Mouse (Mus musculus) embryonic facial prominence, embryonic 13.5 days (tissue): ENCODE data around the gene Phpt1. TPM values are rescaled to one million over a fixed set of nuclear protein-coding genes. Genes with fewer than 3 reads are reported as not detected.

Source experiments
- ATAC-seq: fragments of 200-750 bp; cut with Nextera tagmentation; 2 replicates; pipeline ENCODE4 v1.8.0; 2017; ENCODE audit warnings: low read depth; ENCODE audit not compliant: insufficient number of reproducible peaks, insufficient read depth, low FRiP score, low TSS enrichment
- H3K27ac ChIP-seq: fragments of 300-500 bp; sonication (generic); 2 replicates; pipeline ENCODE4 v1.5.1; 2015; ENCODE audit warnings: moderate library complexity, mild to moderate bottlenecking, inconsistent platforms
- H3K27me3 ChIP-seq: fragments of 300-500 bp; sonication (generic); 2 replicates; pipeline ENCODE4 v1.6.1; 2015; ENCODE audit warnings: mild to moderate bottlenecking, inconsistent platforms
- H3K36me3 ChIP-seq: fragments of 300-500 bp; sonication (generic); 2 replicates; pipeline ENCODE4 v1.6.1; 2015; ENCODE audit warnings: mild to moderate bottlenecking, inconsistent platforms
- H3K4me1 ChIP-seq: fragments of 300-500 bp; sonication (generic); 2 replicates; pipeline ENCODE4 v1.6.1; 2015; ENCODE audit warnings: inconsistent platforms
- H3K4me2 ChIP-seq: fragments of 300-500 bp; sonication (generic); 2 replicates; pipeline ENCODE4 v1.6.1; 2015; ENCODE audit warnings: moderate library complexity, mild to moderate bottlenecking, inconsistent platforms
- H3K4me3 ChIP-seq: fragments of 300-500 bp; sonication (generic); 2 replicates; pipeline ENCODE4 v1.5.1; 2015; ENCODE audit warnings: mild to moderate bottlenecking, inconsistent platforms
- H3K9ac ChIP-seq: fragments of 300-500 bp; sonication (generic); 2 replicates; pipeline ENCODE4 v1.6.1; 2015; ENCODE audit warnings: mild to moderate bottlenecking, inconsistent platforms
- H3K9me3 ChIP-seq: fragments of 300-500 bp; sonication (generic); 2 replicates; pipeline ENCODE4 v1.6.1; 2016; ENCODE audit warnings: inconsistent platforms
- WGBS: fragments of 180-500 bp; shearing (Covaris S2); methylation state at CpG from one replicate; pipeline ENCODE4 v1.1.7; 2015; ENCODE audit warnings: mixed read lengths; 5-methylcytosine and 5-hydroxymethylcytosine counted together
- polyA plus RNA-seq: library from polyadenylated mRNA; unstranded; fragments of >200 nt; fragmentation: Nextera tagmentation; extraction: Ambion mirVana; gene quantifications from 2 replicates; pipeline ENCODE4 v1.2.1, GENCODE M21; 2015

Gene Phpt1
- polyA plus RNA-seq, 1 experiment from 2014 or later = 174 TPM

DNA sequence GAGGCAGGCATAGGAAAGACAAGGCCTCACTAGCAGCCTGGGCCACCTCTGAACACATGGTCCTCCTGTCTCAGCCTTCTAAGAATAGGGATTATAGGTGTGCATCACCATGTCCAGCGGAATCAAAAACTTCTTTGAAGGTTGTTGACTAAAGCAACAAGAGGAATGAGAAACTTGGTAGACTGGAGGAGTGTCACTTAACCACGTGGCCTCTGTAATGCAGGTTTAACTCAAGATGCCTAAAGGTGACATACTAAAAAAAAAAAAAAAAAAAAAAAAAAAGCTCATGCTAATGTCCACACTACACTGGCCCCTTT, 40.2 kb downstream of the Phpt1 start:
- no peak overlapping the region for H3K9ac ChIP-seq
- no peak for ATAC-seq
- no peak overlapping the region for H3K4me2 ChIP-seq
- no peaks in the 10 kb centered on the region for H3K27me3 ChIP-seq
- no peak overlapping the region for H3K4me3 ChIP-seq
- no peaks in the 10 kb centered on the region for H3K4me1 ChIP-seq
- H3K9me3 ChIP-seq = no peaks in the 10 kb centered on the region
- 89% methylated on average over 2 of the region's 2 CpGs for WGBS
- H3K27ac ChIP-seq = no peak overlapping the region
- peaks cover 81% of the 10 kb centered on the region for H3K36me3 ChIP-seq

DNA sequence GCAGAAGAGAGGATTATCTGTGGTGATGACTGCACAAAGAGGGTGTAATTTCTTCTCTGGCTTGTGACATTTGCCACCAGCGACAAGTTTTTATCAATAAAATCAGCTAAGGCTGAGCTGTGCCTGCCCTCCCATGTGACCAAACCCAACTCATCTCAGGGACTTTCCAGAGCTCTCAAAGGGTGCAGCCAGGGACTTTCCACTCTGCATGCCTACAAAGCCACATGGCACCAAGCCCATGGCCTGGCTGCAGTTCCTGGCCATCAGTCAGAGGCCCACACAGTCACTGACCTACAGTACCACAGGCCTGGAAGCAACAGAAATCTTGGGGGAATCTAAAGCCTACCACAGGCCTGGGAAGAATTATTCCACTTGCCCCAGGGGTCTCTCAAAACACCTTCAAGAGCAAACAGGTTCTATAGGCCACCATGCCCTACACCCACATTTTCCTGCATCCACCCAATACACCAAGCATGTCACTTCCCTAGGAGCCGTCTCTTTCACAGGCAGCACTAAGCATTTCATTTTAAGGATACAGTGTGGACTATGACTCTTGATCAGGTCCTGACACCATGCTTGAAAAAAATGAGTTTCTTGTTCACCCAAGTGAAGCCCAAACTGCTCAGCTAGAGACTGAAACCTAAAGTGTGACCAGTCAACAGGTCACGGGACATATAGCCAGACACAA, 40.7 kb downstream of the Phpt1 start:
- H3K9ac ChIP-seq = no peak overlapping the region
- no peak for ATAC-seq
- H3K9me3 ChIP-seq = no peaks in the 10 kb centered on the region
- no peaks in the 10 kb centered on the region for H3K27me3 ChIP-seq
- H3K36me3 ChIP-seq = peaks cover 86% of the 10 kb centered on the region
- H3K4me1 ChIP-seq = no peaks in the 10 kb centered on the region
- H3K4me3 ChIP-seq = no peak overlapping the region
- WGBS = 80% methylated on average over 3 of the region's 3 CpGs
- H3K27ac ChIP-seq = no peak overlapping the region
- no peak overlapping the region for H3K4me2 ChIP-seq

DNA sequence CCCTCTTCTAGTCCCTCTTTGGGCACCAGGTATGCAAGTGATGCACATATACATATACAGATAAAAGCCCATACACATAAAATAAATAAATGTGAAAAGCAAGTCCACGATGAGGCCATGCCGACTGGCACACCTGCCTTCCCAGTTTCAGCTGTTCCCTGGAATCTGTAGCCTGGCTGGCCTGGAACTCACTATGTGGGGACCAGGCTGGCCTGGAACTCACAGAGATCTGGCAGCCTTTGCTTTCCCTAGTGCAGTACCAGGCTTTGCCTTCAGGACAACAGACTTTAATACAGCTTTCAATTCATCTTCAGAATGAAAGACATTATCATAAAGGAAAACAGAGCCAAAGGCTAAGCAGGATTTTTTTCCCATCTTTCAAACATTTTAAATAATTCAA, 41.3 kb downstream of the Phpt1 start:
- Histone ChIP-seq H3K27me3 (no peaks in the 10 kb centered on the region), H3K4me1 (no peaks in the 10 kb centered on the region), H3K9me3 (no peaks in the 10 kb centered on the region), H3K9ac (no peak overlapping the region), H3K4me2 (no peak overlapping the region), H3K4me3 (no peak overlapping the region), H3K27ac (no peak overlapping the region), H3K36me3 (peaks cover 91% of the 10 kb centered on the region)
- 87% methylated on average over 2 of the region's 2 CpGs for WGBS
- no peak for ATAC-seq

DNA sequence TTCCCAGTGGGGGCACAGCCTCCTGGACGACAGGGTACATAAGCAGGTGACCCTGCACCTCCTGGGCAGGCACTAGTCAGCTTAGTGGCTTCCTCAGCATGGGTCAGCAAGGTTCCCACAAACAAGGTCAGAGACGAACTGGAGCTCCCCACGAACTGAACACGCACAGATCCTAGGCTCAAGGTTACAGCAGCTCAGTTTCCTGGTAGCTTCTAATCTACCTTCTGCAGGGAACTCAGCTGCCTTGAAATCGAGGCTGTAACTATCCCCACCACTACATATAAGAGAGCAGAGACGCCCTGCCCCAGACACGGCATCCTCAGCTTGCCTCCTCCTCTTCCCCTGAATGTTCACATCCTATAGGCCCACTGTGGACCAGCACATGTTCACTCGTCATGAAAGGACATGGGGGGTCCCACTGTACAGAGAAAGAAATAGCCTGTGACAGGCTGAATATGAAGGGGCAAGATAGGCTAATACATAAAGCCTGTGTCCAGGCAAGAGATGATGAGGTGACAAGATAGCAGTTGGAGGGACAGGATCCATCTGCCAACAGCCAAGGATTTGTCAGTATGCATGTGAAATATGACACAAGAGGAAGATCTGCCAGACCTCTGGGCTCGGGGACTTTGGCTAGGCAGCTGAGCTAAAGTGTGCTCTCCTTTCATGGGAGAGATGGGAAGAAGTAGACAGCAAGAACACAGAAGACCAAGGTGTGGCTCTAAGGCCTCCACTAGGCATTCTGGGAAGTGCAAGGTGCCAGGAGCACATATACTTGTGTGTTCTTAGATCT, 48.3 kb downstream of the Phpt1 start:
- Histone ChIP-seq H3K9ac (no peak overlapping the region), H3K36me3 (peaks cover 97% of the 10 kb centered on the region), H3K27me3 (no peaks in the 10 kb centered on the region), H3K4me3 (no peak overlapping the region), H3K4me2 (no peak overlapping the region), H3K4me1 (no peaks in the 10 kb centered on the region), H3K27ac (no peak overlapping the region), H3K9me3 (no peaks in the 10 kb centered on the region)
- 92% methylated on average over 9 of the region's 9 CpGs for WGBS
- no peak for ATAC-seq

Other genes starting within 250 kb of the Phpt1 start
- 61.1 and 79.4 TPM in 2 replicates for gene Man1b1, start 242.9 kb downstream of the Phpt1 start, polyA plus RNA-seq
- gene Dpp7, start 218.9 kb downstream of the Phpt1 start, polyA plus RNA-seq = 23.0 and 25.5 TPM in 2 replicates
- gene Uap1l1, start 209.5 kb downstream of the Phpt1 start, polyA plus RNA-seq = 9.9 and 14.9 TPM in 2 replicates
- gene Sapcd2, start 202.9 kb downstream of the Phpt1 start, polyA plus RNA-seq = 38.9 and 47.9 TPM in 2 replicates
- 0.87 and 1.1 TPM in 2 replicates for gene Entpd2, start 179.3 kb downstream of the Phpt1 start, polyA plus RNA-seq
- 42.5 and 48.9 TPM in 2 replicates for gene Npdc1, start 175.9 kb downstream of the Phpt1 start, polyA plus RNA-seq
- 0.12 and 0.17 TPM in 2 replicates for gene Fut7, start 152.0 kb downstream of the Phpt1 start, polyA plus RNA-seq
- 2.9 and 4.0 TPM in 2 replicates for gene Abca2, start 146.5 kb downstream of the Phpt1 start, polyA plus RNA-seq
- gene Clic3, start 118.4 kb downstream of the Phpt1 start, polyA plus RNA-seq = 5.0 and 7.2 TPM in 2 replicates
- 29.4 and 35.9 TPM in 2 replicates for gene Paxx, start 114.1 kb downstream of the Phpt1 start, polyA plus RNA-seq
- gene Ptgds, start 105.2 kb downstream of the Phpt1 start, polyA plus RNA-seq = 1.3 and 2.8 TPM in 2 replicates
- not detected in 2 replicates for gene Lcn12, start 81.3 kb downstream of the Phpt1 start, polyA plus RNA-seq
- 75.1 and 81.1 TPM in 2 replicates for gene Fbxw5, start 74.5 kb downstream of the Phpt1 start, polyA plus RNA-seq
- 5.8 and 6.2 TPM in 2 replicates for gene C8g, start 73.5 kb downstream of the Phpt1 start, polyA plus RNA-seq
- gene Traf2, start 28.3 kb downstream of the Phpt1 start, polyA plus RNA-seq = 31.4 and 35.4 TPM in 2 replicates
- gene Edf1, start 17.4 kb downstream of the Phpt1 start, polyA plus RNA-seq = 335 and 341 TPM in 2 replicates
- gene Mamdc4, start 379 bp downstream of the Phpt1 start, polyA plus RNA-seq = 4.3 and 7.2 TPM in 2 replicates
- gene Ajm1, start 6.5 kb upstream of the Phpt1 start, polyA plus RNA-seq = 0.39 and 0.62 TPM in 2 replicates
- gene Rabl6, start 33.3 kb upstream of the Phpt1 start, polyA plus RNA-seq = 80.3 and 81.9 TPM in 2 replicates
- gene Ccdc183, start 42.5 kb upstream of the Phpt1 start, polyA plus RNA-seq = 0.31 and 0.34 TPM in 2 replicates
- 23.5 and 24.8 TPM in 2 replicates for gene Tmem141, start 46.8 kb upstream of the Phpt1 start, polyA plus RNA-seq
- 0.59 and 2.1 TPM in 2 replicates for gene Fcna, start 52.8 kb upstream of the Phpt1 start, polyA plus RNA-seq
- gene Lcn8, start 77.9 kb upstream of the Phpt1 start, polyA plus RNA-seq = not detected in 2 replicates
- not detected in 2 replicates for gene Lcn5, start 82.7 kb upstream of the Phpt1 start, polyA plus RNA-seq
- gene Lcn6, start 101.6 kb upstream of the Phpt1 start, polyA plus RNA-seq = not detected in 2 replicates
- not detected in 2 replicates for gene Lcn10, start 107.5 kb upstream of the Phpt1 start, polyA plus RNA-seq
- gene Obp2a, start 124.8 kb upstream of the Phpt1 start, polyA plus RNA-seq = not detected in 2 replicates
- gene Bmyc, start 131.5 kb upstream of the Phpt1 start, polyA plus RNA-seq = 95.4 and 103 TPM in 2 replicates
- gene Obp2b, start 161.8 kb upstream of the Phpt1 start, polyA plus RNA-seq = not detected in 2 replicates
- not detected in 2 replicates for gene Lcn3, start 190.3 kb upstream of the Phpt1 start, polyA plus RNA-seq
- gene Lcn11, start 201.8 kb upstream of the Phpt1 start, polyA plus RNA-seq = not detected in 2 replicates
- gene Gm13539, start 207.0 kb upstream of the Phpt1 start, polyA plus RNA-seq = not detected in 2 replicates
- gene Glt6d1, start 240.6 kb upstream of the Phpt1 start, polyA plus RNA-seq = not detected in 2 replicates
- gene Lcn9, start 247.9 kb upstream of the Phpt1 start, polyA plus RNA-seq = not detected in 2 replicates